Mouse (Mus musculus) cerebellum, adult 2 months (tissue): ENCODE measurements around the gene Mog. TPM values are rescaled to one million over a fixed set of nuclear protein-coding genes. Genes with fewer than 3 reads are reported as not detected.

Experiments
- DNase-seq, 2 experiments: peaks; one replicate each; pipeline ENCODE4 v3.0.0; 2021
- H3K27ac ChIP-seq: fragments of 200-500 bp; 2 replicates; pipeline ENCODE4 v1.5.1; 2012; ENCODE audit warnings: low read length, control low read depth, inconsistent platforms; ENCODE audit not compliant: insufficient read depth
- H3K27me3 ChIP-seq: fragments of 200-500 bp; 2 replicates; pipeline ENCODE4 v1.6.1; 2012; ENCODE audit warnings: inconsistent platforms, mild to moderate bottlenecking, low read length, moderate library complexity; ENCODE audit not compliant: control insufficient read depth, insufficient read depth
- H3K4me1 ChIP-seq: fragments of 200-500 bp; 2 replicates; pipeline ENCODE4 v1.6.1; 2011; ENCODE audit warnings: low read length; ENCODE audit not compliant: control insufficient read depth, insufficient read depth
- H3K4me3 ChIP-seq: fragments of 200-500 bp; replicated peaks from 2 replicates; pipeline ENCODE3; 2011; ENCODE audit warnings: mild to moderate bottlenecking, low read depth, low read length, control low read depth; ENCODE audit not compliant: insufficient read depth
- CTCF ChIP-seq: fragments of 200-500 bp; IDR thresholded peaks from 2 replicates; pipeline ENCODE4 v1.5.1; 2011; ENCODE audit warnings: low read depth, mild to moderate bottlenecking, control low read depth, low read length, moderate library complexity, borderline replicate concordance; ENCODE audit not compliant: insufficient read depth
- POLR2A ChIP-seq: fragments of 200-500 bp; IDR thresholded peaks from 2 replicates; pipeline ENCODE4 v1.6.1; 2011; ENCODE audit warnings: low read length, control low read depth, borderline replicate concordance; ENCODE audit not compliant: insufficient read depth
- WGBS: fragments of 180-500 bp; shearing (Covaris S2); methylation state at CpG from one replicate; pipeline ENCODE4 v1.1.7; 2018; 5-methylcytosine and 5-hydroxymethylcytosine counted together
- polyA plus RNA-seq: library from polyadenylated mRNA; depleted of rRNA; stranded (reverse); fragments of >200 nt; gene quantifications from 2 replicates; pipeline ENCODE4 v1.2.3, GENCODE M21; 2012; rRNA removed

Mog gene
- polyA plus RNA-seq, 1 experiment = 178 TPM

- 80% methylated on average over 1 of the region's 1 CpGs for WGBS
- DNase-seq = no peak
- Histone ChIP-seq H3K4me3 (no peak overlapping the region), H3K4me1 (no peaks in the 10 kb centered on the region), H3K27me3 (no peaks in the 10 kb centered on the region), H3K27ac (no peak overlapping the region)
- no peak for TF ChIP-seq CTCF
- no peak for TF ChIP-seq POLR2A
Observed at GRCm38 (mm10) chr17:36966875-36967274, 56.3 kb downstream of the Mog start.

DNA sequence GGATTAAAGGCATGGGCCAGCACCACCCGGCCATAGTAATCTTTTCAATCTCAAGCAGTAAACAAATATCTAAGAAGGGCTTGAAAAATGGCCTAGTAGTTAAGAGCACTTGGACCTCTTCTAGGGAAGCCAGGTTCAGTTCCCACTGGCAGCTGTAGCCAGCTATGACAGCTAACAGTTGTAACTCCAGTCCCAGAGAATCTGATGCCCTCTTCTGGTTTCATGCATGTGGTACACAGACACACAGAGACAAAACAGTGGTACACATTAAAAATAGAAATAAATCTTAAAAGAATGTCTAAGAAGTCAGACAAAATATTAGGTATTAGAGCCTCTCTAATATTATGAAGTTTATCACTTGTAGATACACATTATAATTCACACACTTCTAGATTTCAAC, 62.1 kb downstream of the Mog start:
- H3K27me3 ChIP-seq = no peaks in the 10 kb centered on the region
- peaks cover 4% of the 10 kb centered on the region for H3K4me1 ChIP-seq
- H3K4me3 ChIP-seq = no peak overlapping the region
- H3K27ac ChIP-seq = no peak overlapping the region
- WGBS = 86% methylated on average over 1 of the region's 1 CpGs
- TF ChIP-seq CTCF = no peak
- no peak for TF ChIP-seq POLR2A
- DNase-seq = no peak

Other genes starting within 250 kb of the Mog start
- gene H2-M10.6, start 211.2 kb downstream of the Mog start, polyA plus RNA-seq = not detected in 2 replicates
- 29.4 and 29.9 TPM in 2 replicates for gene Trim26, start 186.3 kb downstream of the Mog start, polyA plus RNA-seq
- 0.14 and 0.15 TPM in 2 replicates for gene Trim15, start 156.2 kb downstream of the Mog start, polyA plus RNA-seq
- 0.06 and 0.13 TPM in 2 replicates for gene Trim10, start 153.8 kb downstream of the Mog start, polyA plus RNA-seq
- 0.07 TPM in 1 of 2 replicates, not detected in the other for gene Trim40, start 133.3 kb downstream of the Mog start, polyA plus RNA-seq
- not detected in 2 replicates for gene Trim31, start 125.3 kb downstream of the Mog start, polyA plus RNA-seq
- gene Rnf39, start 80.5 kb downstream of the Mog start, polyA plus RNA-seq = 5.6 and 6.5 TPM in 2 replicates
- 196 and 206 TPM in 2 replicates for gene Ppp1r11, start 71.7 kb downstream of the Mog start, polyA plus RNA-seq
- gene Znrd1, start 64.8 kb downstream of the Mog start, polyA plus RNA-seq = 37.5 and 40.6 TPM in 2 replicates
- gene Znrd1as, start 64.8 kb downstream of the Mog start, polyA plus RNA-seq = 6.7 and 7.8 TPM in 2 replicates
- 0.29 TPM in 1 of 2 replicates, not detected in the other for gene 2410137M14Rik, start 42.2 kb downstream of the Mog start, polyA plus RNA-seq
- 0.55 and 0.77 TPM in 2 replicates for gene H2-M5, start 33.9 kb downstream of the Mog start, polyA plus RNA-seq
- gene Zfp57, start 22.2 kb downstream of the Mog start, polyA plus RNA-seq = 10.3 and 12.0 TPM in 2 replicates
- gene Gabbr1, start 22.6 kb upstream of the Mog start, polyA plus RNA-seq = 403 and 405 TPM in 2 replicates
- not detected in 2 replicates for gene Olfr90, start 65.1 kb upstream of the Mog start, polyA plus RNA-seq
- gene Olfr91, start 74.9 kb upstream of the Mog start, polyA plus RNA-seq = not detected in 2 replicates
- gene Olfr92, start 96.7 kb upstream of the Mog start, polyA plus RNA-seq = not detected in 2 replicates
- not detected in 2 replicates for gene Olfr93, start 138.1 kb upstream of the Mog start, polyA plus RNA-seq
- gene Ubd, start 170.5 kb upstream of the Mog start, polyA plus RNA-seq = not detected in 2 replicates
- gene Olfr94, start 177.6 kb upstream of the Mog start, polyA plus RNA-seq = not detected in 2 replicates
- 0.03 TPM in 1 of 2 replicates, not detected in the other for gene Olfr95, start 189.7 kb upstream of the Mog start, polyA plus RNA-seq
- gene Olfr96, start 196.7 kb upstream of the Mog start, polyA plus RNA-seq = not detected in 2 replicates
- gene Olfr97, start 213.9 kb upstream of the Mog start, polyA plus RNA-seq = not detected in 2 replicates
- not detected in 2 replicates for gene Olfr98, start 240.4 kb upstream of the Mog start, polyA plus RNA-seq
- gene H2-M3, start 246.8 kb upstream of the Mog start, polyA plus RNA-seq = 2.9 and 3.0 TPM in 2 replicates